Mouse (Mus musculus) retina, postnatal 1 day (tissue): Measurements from ENCODE around the gene Smim1.
A peak's percentile ranks its signal among the peaks of the same experiment; 100 is the strongest.

Source experiments
- DNase-seq: peaks from one replicate; pipeline ENCODE4 v3.0.0-alpha.2; 2012

Gene Smim1

GRCm38 (mm10) chr4:154025641-154026440 lies at the start of gene Smim1:
Smim1 (minus strand) TSS chr4:154026230.
- peak; percentile 76 for DNase-seq

DNA sequence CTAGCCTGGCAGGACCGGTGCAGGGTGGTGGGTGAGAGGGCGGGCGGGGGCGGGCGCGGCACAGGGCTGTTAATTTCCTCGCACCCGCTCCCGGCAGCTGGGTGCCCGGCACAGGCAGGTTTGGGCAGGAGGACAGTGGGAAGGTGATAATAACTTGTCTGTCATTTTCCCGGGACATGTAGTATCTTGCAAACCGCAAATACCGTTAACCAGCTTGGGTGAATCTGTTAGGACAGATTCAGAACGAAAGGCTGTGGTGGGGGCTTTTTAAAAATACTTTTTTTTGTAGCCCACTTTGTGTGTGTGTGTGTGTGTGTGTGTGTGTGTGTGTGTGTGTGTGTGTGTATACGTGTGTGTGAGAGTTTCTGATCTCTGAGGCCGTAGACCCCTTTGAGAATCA lies 45.9 kb upstream of the Smim1 start:
- DNase-seq, result no peak

DNA sequence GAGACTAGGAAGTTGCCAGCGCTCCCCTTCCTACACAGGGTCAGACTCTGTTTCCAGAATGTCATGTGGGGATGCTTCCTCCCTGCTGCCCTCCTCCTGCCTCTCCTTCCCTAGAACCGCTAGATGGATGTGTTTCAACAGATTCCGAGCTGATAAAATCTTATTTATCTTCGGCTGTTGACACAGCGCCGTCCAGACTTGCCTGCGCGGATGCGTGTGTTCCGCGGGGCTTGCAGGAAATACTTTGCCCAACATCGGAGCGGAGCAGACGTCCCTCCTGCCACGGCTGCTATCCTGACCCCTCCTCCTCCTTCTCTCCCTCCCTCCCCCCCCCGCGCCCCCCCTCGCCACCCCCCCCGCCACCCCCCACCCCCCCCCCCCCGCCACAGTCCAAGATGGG lies 45.5 kb upstream of the Smim1 start:
- no peak for DNase-seq

- peak; percentile 60 for DNase-seq
Measured at GRCm38 (mm10) chr4:154070896-154071295, 44.9 kb upstream of the Smim1 start.

DNA sequence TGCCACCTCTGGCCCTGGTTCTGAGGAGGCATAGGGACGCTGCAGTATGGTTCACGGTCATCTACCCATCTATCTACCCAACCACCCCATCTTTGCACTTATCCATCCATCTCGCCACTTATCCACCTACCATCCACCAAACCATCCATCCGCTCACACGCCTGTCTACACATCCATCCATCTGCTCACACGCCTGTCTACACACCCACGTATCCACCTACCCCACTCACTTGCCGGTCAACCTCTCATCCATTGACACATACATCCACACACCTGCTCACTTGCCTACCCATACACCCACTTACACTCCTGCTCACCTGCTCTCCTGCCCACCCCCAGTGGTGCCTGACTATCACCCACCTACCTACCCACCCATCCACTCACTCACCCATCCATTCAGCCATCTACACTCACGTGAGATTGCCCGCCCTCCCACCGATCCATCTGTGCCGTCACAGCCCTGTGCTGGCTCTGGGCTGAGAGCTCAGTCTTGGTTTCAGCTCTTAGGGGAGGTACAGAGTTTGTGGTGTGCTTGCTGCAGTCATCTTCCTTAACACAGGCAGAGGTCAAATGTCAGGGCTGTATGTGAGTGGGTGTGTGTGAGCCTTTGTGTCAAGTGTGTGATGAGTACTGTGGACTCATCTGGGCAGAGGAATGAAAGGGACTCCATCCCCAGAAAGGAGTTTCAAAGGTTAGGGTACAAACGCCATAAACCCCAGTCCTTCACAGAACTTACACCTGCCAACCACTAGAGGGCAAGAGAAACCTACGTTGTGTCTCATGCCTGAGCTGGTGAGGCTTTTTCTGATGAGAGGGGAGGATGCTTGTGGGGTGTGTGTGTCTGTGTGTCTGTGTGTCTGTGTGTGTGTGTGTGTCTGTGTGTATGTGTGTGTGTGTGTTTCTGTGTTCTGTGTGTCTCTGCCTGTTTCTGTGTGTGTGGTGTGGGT lies 39.1 kb upstream of the Smim1 start:
- peak; percentile 77 for DNase-seq

DNA sequence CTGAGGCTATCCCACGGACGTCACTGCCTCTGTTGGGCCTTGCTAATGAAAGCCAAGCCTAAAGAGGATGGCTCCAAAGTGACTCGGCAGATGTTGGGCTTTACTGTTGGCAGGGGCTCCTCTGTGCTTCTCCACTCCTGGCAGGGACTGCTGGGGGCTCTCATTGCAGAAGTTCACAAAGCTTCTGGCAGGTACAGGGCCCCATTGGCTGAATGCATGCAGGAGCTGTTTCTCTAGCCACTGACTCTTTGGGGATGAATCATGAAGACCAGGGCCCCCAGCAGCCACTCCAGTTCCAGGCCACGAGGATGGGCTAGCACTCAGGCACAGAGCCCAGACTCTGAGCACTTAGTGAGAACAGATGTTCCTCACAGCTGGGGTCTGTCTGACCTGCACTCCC lies 31.7 kb upstream of the Smim1 start:
- no peak for DNase-seq

- DNase-seq, result no peak
Measured at GRCm38 (mm10) chr4:154056661-154057060, 30.6 kb upstream of the Smim1 start.

DNA sequence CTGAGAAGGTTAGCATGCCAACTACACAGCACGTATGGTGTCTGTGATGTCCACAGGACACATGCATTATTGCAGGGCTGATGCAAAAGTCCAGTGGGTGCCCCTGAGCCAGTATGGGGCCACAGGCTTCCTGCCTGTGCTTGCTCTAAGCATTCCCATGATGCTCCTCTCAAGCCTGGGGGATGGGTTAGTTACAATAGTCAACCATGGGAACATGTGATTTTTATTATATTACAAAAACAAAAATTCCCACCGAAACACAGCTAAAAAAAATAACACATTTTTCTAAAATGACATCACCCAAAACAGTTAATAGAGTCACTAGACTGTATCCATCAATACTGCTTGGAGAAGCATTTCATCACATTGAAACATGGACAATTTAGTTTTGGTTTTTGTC lies 30.0 kb upstream of the Smim1 start:
- DNase-seq, result no peak

DNA sequence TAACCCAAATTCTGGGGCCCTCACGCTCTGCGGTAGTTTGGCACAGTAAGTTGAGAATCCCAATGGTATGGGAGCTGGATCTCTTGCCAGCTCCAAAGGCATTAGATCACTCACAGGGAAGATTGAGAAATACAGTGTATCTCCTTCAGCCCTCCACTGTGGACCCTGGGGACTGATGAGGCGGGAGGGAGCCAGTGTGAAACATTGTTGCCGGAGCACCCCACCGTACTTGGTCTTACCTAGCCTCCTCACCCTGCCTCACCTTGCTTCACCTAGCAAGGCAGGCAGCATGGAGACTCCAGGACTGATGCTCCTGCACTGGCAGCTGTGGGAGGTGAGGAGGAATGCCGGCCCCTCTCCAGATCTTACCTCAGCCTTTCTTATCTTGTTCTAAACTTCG lies 29.5 kb upstream of the Smim1 start:
- no peak for DNase-seq

DNA sequence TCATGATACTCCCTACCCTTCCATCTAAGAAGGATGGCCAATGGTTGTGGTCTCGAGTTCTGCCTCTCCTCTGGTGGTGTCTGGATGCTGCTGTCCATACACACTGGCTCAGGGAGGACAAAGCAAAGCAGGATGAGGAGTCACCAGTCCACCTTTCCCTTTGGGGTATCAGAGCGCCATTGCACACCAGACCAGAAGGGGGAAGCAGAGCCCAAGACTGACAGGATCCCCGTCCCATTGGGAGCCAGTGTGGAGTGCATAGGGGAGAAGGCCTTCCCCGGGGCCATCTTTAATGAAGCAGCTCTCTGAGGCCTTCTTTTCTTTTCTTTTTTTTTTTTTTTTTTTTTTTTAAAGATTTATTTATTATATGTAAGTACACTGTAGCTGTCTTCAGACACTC lies 27.0 kb upstream of the Smim1 start:
- DNase-seq, result peak; percentile 26

DNA sequence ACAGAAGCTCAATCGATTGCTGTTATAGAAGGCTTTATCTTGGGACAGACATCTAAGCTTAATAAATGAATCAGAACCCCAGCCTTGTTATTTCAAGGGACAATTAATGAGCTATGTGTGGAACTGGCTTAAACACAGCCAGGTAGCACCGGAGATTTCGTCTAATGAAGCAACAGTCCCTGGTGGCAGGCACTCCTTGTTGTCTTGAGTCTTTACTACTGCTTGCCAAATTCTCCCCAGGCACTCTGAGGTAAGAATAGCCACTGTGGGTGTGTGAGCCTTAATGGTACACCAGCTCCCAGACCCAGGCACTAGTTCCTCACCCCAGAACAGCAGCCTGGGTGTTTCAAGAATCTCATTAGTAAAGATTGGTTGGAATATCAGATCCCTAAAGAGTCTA lies 25.4 kb upstream of the Smim1 start:
- DNase-seq, result no peak

- DNase-seq, result no peak
Measured at GRCm38 (mm10) chr4:154045837-154046236, 19.8 kb upstream of the Smim1 start.

DNA sequence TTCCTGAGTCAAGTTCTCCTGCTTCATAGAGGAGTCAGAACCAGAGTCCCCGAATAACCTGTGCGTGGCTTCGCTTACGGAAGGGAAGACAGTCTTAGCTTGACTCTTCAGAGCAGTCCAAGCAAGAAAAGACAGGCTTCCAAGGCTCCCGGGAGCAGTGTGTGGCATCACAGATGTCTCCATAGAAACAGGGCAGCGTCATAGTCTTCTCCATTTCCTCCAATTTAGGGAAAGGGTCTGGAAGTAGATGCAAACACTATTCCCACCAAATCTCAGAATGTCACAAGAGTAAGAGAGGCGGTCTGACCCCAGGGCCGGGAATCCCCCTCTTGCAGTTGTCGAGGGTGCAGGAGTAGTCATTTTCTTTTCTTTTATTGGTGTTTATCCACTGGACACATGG lies 16.5 kb upstream of the Smim1 start, which contains the start of gene Ccdc27:
Gene Ccdc27, minus strand, starts transcription at position 101 of the 400 bp plus-strand sequence.
- DNase-seq, result no peak

- no peak for DNase-seq
Measured at GRCm38 (mm10) chr4:154037123-154037522, 11.1 kb upstream of the Smim1 start.

- peak; percentile 21 for DNase-seq
Measured at GRCm38 (mm10) chr4:154028646-154029045, 2.6 kb upstream of the Smim1 start.

- no peak for DNase-seq
Measured at GRCm38 (mm10) chr4:154028066-154028465, 2.0 kb upstream of the Smim1 start.

- DNase-seq, result no peak
Measured at GRCm38 (mm10) chr4:154026441-154026761, 371 bp upstream of the Smim1 start.

DNA sequence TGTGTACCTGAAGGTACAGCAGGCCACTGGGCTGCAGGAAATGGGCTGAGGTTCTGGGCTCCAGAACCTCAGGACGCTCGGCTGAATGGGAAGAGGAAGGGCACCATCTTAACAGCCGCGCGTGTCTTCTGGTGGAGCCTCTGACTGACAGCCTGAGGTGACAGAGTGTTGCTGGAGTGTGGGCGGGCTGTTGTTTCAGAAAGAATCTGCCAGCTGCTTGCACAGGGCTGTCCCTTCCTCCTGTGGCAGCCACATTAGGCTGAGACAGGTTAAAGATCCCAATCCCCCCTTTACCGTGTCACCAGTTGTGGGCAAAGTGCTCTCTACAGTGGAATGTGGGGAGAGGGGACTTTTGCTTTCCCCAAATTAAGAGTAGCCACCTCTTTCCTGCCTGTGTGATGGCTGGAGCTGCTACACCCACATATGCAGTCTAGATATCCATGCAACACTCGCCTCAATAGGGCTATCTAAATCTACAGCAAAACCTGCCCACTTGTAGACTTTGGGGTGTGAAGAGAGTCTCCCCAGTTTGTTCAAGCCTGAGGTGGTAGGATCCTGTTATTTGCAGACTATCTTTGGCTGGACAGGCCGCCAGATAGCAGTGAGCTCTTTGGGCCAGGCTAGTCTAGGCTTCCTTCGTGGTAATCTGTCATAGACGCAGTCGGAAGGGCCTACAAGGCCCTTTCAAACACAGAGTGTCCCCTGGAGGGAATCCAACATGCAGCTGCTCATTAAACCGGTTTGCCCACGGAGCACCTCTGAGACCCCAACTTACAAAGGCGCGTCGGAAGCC lies 1.1 kb downstream of the Smim1 start:
- peak; percentile 23 for DNase-seq

GRCm38 (mm10) chr4:154023754-154024601 lies 2.1 kb downstream of the Smim1 start:
- peak; percentile 19 for DNase-seq

GRCm38 (mm10) chr4:154022844-154023243 lies 3.2 kb downstream of the Smim1 start:
- no peak for DNase-seq

- no peak for DNase-seq
Measured at GRCm38 (mm10) chr4:154022407-154022806, 3.6 kb downstream of the Smim1 start.

DNA sequence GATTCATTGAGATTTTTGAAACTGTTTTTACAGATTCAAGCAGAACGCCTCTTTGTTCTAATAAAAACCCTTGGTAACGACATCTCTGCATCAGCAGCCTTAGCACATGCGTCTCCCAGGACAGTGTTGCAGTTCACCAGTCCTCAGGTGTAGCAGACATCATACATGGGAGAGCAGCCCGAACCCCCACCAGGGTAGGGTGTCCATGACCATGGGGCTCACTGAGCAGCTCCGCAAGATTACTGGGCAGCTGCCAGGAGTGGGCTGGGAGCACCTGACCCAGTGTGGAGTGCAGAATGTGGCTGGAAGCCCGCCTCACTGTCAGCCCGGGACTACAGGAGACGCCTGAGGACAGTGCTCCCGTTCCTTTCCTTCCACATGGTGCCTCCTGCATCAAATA lies 4.6 kb downstream of the Smim1 start:
- DNase-seq, result no peak
